Mouse (Mus musculus): ENCODE measurements around the gene Rpl15.
A peak's percentile ranks its signal among the peaks of the same experiment; 100 is the strongest.
"Not testable (repeated sequence)": the region's sequence is repeated elsewhere in the genome, so short reads cannot be mapped to it uniquely, and the experiment has no call there.

Rpl15 gene

GRCm38 (mm10) chr14:18240132-18240531 lies 31.1 kb downstream of the Rpl15 start:
- no peak for DNase-seq

- DNase-seq: peak; percentile 95 to 96
Observed at GRCm38 (mm10) chr14:18238750-18239731, 32.1 kb downstream of the Rpl15 start, which contains the start of gene Nr1d2. Gene Nr1d2, minus strand, starts transcription at chr14:18239127.

DNA sequence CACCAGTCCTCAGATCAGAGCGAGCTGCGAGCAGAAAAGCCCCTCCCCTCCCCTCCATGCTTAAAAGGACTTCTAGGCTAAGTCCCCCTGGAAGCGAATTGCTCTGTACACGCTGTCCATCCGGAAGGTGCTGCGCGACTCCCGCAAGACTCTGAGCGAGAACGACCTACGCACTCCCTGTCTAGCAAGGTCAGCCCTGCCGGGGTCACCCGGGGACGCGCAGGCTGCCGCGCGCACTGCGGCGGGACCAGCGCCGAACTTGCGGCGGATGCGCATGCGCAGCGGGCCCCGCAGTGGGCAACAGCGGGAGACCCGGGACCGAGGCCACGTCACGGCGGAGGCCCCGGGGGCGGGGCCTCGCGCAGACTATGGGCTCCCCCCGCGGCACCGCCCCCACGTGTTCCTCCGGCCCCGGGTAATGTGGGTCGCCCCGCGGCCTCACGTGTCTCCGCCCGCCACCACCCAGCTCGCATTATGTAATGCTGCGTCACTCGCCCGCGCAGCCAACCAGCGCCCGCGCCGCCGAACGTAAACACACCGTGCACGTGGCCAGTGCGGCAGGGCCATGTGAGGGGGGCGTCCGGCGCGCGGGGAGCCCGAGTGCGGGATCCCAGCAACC lies 33.0 kb downstream of the Rpl15 start:
- peak; percentile 97 to 98 for DNase-seq

DNA sequence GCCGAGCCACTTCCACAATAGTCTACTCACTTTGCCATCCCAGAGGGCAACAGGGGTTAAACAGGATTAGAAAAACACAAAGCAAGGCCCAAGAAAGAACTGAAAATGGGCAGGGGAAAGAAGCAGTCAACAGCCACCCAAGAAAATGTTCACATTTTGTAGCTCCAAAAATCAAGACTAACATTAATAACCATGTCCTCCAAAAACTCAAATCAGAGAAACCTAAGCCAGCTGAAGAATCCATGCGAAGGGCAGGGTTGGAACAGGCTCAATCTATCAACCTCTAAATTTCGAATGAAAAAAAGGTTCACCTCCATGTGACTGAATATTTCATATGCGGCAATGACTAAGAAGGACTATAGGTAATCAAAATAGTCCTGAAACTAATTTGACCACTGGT lies 33.8 kb downstream of the Rpl15 start:
- DNase-seq: no peak

DNA sequence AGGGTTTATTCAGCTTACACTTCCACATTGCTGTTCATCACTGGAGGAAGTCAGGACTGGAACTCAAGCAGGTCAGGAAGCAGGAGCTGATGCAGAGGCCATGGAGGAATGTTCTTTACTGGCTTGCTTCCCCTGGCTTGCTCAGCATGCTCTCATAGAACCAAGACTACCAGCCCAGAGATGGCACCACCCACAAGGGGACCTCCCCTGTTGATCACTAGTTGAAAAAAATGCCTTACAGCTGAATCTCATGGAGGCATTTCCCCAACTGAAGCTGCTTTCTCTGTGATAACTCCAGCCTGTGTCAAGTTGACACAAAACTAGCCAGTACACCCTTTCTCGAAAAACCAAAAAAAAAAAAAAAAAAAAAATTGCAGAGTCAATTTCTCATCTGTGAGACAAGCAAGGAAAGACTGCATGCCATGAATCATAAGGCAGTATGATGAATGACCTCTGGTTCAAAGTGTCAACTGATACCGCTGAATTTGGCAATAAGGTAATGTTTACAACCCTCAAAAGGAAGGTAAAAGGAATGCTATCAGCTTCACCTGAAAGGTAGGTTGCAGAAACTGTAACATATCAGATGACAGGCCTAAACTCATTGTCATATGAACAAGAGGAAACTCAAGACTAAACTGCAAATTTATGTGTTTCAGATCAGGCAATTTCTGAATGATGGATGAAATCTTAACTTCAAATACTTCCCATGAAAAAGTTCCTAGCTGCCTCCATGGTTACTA lies 34.5 kb downstream of the Rpl15 start:
- not testable (repeated sequence) for DNase-seq

DNA sequence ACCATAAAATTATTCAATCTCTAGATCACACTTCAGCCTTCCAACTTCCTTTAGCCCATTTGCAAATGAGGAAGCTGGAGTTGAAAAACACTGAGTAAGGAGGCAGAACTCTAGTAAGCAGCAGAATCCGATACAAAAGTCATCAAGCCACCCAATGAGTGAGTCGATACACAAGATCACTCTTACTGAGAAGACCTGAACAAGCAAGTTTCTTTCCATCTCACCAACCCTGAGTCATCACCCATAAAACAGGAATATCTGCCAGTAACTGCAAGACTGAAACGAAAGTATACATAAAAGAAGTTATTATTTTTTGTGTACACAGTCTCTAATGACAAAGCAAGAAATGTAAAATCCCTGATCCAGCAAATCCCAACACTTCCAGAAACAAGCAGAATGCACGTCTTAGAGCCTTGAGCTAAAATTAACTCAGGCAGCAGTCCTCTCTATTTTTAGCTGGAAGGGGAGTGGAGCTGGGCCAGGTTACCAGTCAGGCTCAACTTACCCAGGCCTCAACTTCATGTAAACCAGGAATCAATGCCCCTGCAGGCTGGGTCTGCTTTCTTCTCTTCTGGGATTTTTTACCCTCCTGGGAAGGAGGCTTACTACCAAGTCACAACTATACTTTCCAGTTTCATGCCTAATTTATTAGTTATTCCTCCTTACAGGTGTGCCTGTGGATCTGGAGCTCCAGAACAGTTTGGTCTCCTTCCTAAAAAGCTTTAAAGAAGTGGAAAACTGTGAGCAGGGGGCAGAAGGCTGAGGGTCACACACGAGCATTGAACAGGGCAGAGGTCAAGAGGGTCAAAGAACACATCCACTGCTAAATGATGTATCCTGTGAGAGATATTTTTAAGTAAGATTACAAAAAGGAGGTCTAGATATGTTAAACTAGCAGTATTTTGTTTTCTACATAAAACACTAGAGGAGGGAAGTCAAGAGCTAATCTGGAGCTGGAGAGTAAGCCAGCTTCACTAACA lies 36.9 kb downstream of the Rpl15 start:
- DNase-seq: no peak

DNA sequence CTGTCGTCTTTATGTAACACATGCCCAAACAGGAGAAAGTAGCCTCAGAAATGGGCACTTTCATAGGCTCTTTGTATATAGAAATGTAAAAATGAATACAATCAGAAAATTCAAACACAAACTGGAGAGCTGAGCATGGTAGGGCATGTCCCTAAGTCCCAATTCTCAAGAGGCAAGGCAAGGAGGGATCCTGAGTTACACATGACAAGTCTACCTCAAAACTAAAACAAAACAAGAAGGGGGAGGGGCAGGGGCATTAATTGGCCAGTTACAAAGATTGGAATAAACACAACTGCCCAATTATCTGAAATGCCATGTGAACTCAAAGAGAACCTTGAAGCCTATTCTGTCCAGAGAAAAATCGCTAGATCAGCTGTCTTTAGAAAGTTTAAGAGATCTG lies 38.1 kb downstream of the Rpl15 start:
- no peak for DNase-seq

DNA sequence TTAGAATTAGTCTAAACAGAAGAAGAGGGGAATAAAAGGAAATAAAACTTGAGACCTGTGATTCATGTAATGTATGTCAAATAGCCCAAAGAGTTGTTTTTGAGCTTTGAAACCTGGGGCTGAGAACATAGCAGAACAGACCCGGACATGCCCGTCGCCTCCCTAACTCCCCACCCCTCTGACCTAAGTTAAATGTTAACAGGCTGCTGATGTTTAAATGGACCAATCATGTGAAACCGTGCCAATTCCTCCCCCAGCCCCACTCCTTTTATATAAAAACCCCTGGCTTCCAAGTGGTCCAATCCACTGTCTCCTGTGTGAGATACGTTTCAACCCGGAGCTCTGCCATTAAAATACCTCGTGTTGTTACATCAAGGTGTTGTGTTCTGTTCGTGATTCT lies 39.3 kb downstream of the Rpl15 start:
- DNase-seq: not testable (repeated sequence)

GRCm38 (mm10) chr14:18229751-18230150 lies 41.4 kb downstream of the Rpl15 start:
- not testable (repeated sequence) for DNase-seq

- not testable (repeated sequence) for DNase-seq
Observed at GRCm38 (mm10) chr14:18226181-18226580, 45.0 kb downstream of the Rpl15 start.

GRCm38 (mm10) chr14:18225431-18225830 lies 45.8 kb downstream of the Rpl15 start:
- DNase-seq: not testable (repeated sequence)

GRCm38 (mm10) chr14:18221977-18222376 lies 49.2 kb downstream of the Rpl15 start:
- no peak for DNase-seq
